Mouse (Mus musculus) lung, postnatal 0 days (tissue): ENCODE measurements around the gene Slc2a3. TPM values are rescaled to one million over a fixed set of nuclear protein-coding genes. Genes with fewer than 3 reads are reported as not detected.

Experiments used
- ATAC-seq: fragments of 200-750 bp; cut with Nextera tagmentation; 2 replicates; pipeline ENCODE4 v1.8.0; 2017; ENCODE audit warnings: moderate library complexity
- DNase-seq: peaks from one replicate; pipeline ENCODE4 v3.0.0-alpha.2; 2016; ENCODE audit warnings: low spot score
- H3K27ac ChIP-seq: fragments of 300-500 bp; sonication (generic); 2 replicates; pipeline ENCODE4 v1.5.1; 2014; ENCODE audit warnings: antibody characterized with exemption, mild to moderate bottlenecking, low read length, mixed read lengths
- H3K27me3 ChIP-seq: fragments of 300-500 bp; sonication (generic); replicated peaks from 2 replicates; pipeline ENCODE4 v1.6.1; 2014; ENCODE audit warnings: low read length, mixed read lengths; ENCODE audit not compliant: insufficient read depth
- H3K36me3 ChIP-seq: fragments of 300-500 bp; sonication (generic); 2 replicates; pipeline ENCODE4 v1.6.1; 2014; ENCODE audit warnings: low read length, mixed read lengths; ENCODE audit not compliant: insufficient read depth
- H3K4me1 ChIP-seq: fragments of 300-500 bp; sonication (generic); 2 replicates; pipeline ENCODE4 v1.6.1; 2014; ENCODE audit warnings: antibody characterized with exemption, low read depth, low read length, mixed read lengths; ENCODE audit not compliant: insufficient read depth
- H3K4me2 ChIP-seq: fragments of 300-500 bp; sonication (generic); replicated peaks from 2 replicates; pipeline ENCODE4 v1.6.1; 2014; ENCODE audit warnings: low read depth, mild to moderate bottlenecking, low read length, moderate library complexity, mixed read lengths
- H3K4me3 ChIP-seq: fragments of 300-500 bp; sonication (generic); 2 replicates; pipeline ENCODE4 v1.5.1; 2014; ENCODE audit warnings: low read depth, low read length
- H3K9ac ChIP-seq: fragments of 300-500 bp; sonication (generic); replicated peaks from 2 replicates; pipeline ENCODE4 v1.6.1; 2014; ENCODE audit warnings: low read depth, mild to moderate bottlenecking
- H3K9me3 ChIP-seq: fragments of 300-500 bp; sonication (generic); 2 replicates; pipeline ENCODE4 v1.6.1; 2016; ENCODE audit warnings: low read length, mixed read lengths
- CTCF ChIP-seq: IDR thresholded peaks from 2 replicates; pipeline ENCODE4 v1.5.1; 2016; ENCODE audit warnings: antibody characterized with exemption, mild to moderate bottlenecking
- EP300 ChIP-seq: IDR thresholded peaks from 2 replicates; pipeline ENCODE4 v1.6.1; 2016; ENCODE audit warnings: antibody characterized with exemption, mild to moderate bottlenecking, control low read depth
- WGBS: fragments of 180-500 bp; shearing (Covaris S2); extraction: QIAGEN DNeasy Blood & Tissue Kit; methylation state at CpG from one replicate; pipeline ENCODE4 v1.1.7; 2014; 5-methylcytosine and 5-hydroxymethylcytosine counted together
- polyA plus RNA-seq: library from polyadenylated mRNA; unstranded; fragments of >200 nt; fragmentation: Nextera tagmentation; extraction: Ambion mirVana; gene quantifications from 2 replicates; pipeline ENCODE4 v1.2.1, GENCODE M21; 2015

Gene Slc2a3
- polyA plus RNA-seq, 1 experiment from 2014 or later: 3.8 TPM

DNA sequence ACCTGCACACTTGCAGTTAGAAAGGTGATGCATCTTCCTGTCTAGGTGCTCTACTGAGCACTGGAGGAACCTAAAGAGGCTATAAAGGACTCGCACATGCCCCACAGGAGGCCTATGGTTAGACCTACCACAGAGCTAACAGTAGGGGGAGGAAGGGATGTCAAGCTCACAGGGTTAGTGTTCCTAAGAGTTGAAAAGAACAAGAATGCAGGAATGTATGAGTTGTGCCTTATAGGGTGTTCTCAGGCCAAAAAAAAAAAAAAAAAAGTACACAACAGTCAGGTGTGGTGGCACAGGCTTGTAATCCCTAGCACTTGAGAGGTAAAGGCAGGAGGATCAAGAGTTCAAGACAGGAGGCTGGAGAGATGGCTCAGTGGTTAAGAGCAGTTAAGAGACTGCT, 21.5 kb downstream of the Slc2a3 start:
- TF ChIP-seq CTCF (no peak), EP300 (no peak)
- DNase-seq (no peak), ATAC-seq (no peak)
- H3K4me3 ChIP-seq: no peak overlapping the region
- no peak overlapping the region for H3K9ac ChIP-seq
- H3K27ac ChIP-seq: no peak overlapping the region
- H3K9me3 ChIP-seq: no peaks in the 10 kb centered on the region
- WGBS: 50% methylated on average over 1 of the region's 1 CpGs
- no peak overlapping the region for H3K4me2 ChIP-seq
- no peaks in the 10 kb centered on the region for H3K4me1 ChIP-seq
- no peaks in the 10 kb centered on the region for H3K36me3 ChIP-seq
- H3K27me3 ChIP-seq: no peaks in the 10 kb centered on the region

DNA sequence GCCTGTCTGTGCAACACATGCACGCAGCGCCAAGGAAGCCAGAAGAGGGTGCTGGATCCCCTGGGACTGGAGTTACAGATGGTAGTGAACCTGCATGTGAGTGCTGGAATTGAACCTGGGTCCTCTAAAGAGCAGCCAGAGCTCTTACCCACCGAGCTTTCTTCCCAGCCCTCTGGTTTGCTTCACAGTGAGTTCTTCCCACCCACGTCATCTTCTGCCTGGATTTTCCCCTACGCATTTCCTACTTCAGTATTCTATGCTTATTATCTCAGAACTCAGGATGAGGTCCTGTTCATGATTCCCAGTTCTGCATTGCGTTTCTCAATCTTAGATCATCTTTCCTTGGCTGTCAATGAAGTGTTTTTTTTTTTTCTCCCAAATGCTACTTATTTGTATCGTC, 25.4 kb downstream of the Slc2a3 start:
- no peak for TF ChIP-seq EP300
- no peak for TF ChIP-seq CTCF
- no peak overlapping the region for H3K9ac ChIP-seq
- H3K4me2 ChIP-seq: no peak overlapping the region
- H3K4me1 ChIP-seq: no peaks in the 10 kb centered on the region
- no peaks in the 10 kb centered on the region for H3K36me3 ChIP-seq
- 80% methylated on average over 7 of the region's 7 CpGs for WGBS
- no peak for ATAC-seq
- H3K27me3 ChIP-seq: no peaks in the 10 kb centered on the region
- no peaks in the 10 kb centered on the region for H3K9me3 ChIP-seq
- H3K4me3 ChIP-seq: no peak overlapping the region
- H3K27ac ChIP-seq: no peak overlapping the region
- no peak for DNase-seq

DNA sequence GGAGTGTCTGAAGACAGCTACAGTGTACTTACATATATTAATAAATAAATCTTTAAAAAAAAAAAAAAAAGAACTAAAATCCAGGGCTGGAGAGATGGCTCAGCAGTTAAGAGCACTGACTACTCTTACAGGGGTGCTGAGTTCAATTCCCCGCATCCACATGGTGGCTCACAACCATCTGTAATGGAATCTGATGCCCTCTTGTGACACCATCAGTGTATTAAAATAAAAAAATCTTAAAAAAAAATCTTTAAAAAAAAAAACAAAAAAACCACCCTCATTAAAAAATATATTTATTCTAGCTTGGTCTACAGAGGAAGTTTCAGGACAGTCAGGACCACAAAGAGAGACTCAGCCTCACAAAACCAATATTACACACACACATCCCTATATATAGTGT, 27.1 kb downstream of the Slc2a3 start:
- no peak for TF ChIP-seq CTCF
- H3K27ac ChIP-seq: no peak overlapping the region
- WGBS: 92% methylated on average over 1 of the region's 1 CpGs
- no peak overlapping the region for H3K4me3 ChIP-seq
- H3K27me3 ChIP-seq: no peaks in the 10 kb centered on the region
- H3K9ac ChIP-seq: no peak overlapping the region
- no peaks in the 10 kb centered on the region for H3K36me3 ChIP-seq
- no peak for ATAC-seq
- DNase-seq: no peak
- no peak overlapping the region for H3K4me2 ChIP-seq
- no peaks in the 10 kb centered on the region for H3K4me1 ChIP-seq
- H3K9me3 ChIP-seq: no peaks in the 10 kb centered on the region

DNA sequence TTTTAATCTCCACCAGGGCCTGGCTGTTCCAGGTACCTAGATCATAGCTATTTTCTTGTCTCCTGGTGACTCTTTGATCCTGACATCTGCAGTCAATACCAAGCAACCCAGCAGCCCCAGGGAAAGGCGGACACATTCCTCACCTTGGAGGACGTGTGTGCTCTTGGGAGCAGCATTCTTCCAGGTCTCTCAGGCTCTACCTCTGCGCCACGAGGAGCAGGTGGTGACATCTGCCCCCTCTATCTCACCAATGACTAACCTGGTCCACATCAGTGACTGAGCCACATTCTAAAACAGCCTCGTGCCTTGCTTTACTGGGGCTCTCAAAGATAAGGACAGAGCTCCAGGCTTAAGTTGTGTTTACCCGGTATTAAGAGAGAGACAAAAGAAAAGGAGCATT, 28.7 kb downstream of the Slc2a3 start:
- DNase-seq: no peak
- ATAC-seq: peak; percentile 52
- no peak for TF ChIP-seq EP300
- TF ChIP-seq CTCF: no peak
- Histone ChIP-seq H3K9me3 (no peaks in the 10 kb centered on the region), H3K27ac (no peak overlapping the region), H3K4me2 (no peak overlapping the region), H3K27me3 (no peaks in the 10 kb centered on the region), H3K9ac (no peak overlapping the region), H3K4me3 (no peak overlapping the region), H3K4me1 (no peaks in the 10 kb centered on the region), H3K36me3 (no peaks in the 10 kb centered on the region)
- 40% methylated on average over 6 of the region's 6 CpGs for WGBS

DNA sequence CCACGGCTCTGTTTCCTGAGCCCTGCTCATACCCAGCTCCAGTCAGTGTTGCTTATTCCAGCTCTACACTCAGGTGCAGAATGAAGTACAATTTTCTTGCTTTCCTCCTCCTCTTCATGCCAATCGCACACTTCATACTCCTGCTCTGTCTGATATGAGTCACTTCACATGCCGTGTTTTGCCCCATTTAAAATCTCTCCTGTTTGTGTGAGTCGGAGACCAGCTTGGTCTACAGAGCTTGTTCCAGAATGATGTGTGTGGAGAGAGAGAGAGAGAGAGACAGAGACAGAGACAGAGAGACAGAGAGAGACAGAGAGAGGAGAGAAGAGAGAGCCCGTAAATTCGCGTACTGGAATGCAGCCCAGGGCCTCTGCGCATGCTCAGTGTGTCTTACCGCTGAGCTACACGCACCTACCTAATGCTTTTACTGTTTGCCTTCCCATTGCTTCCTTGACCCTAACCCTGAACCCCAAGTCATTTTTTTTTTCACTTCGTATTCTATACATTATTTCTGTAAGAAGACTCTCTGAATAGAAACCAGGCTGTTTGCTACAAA, 30.6 kb downstream of the Slc2a3 start:
- no peaks in the 10 kb centered on the region for H3K9me3 ChIP-seq
- H3K27ac ChIP-seq: no peak overlapping the region
- no peaks in the 10 kb centered on the region for H3K27me3 ChIP-seq
- H3K4me2 ChIP-seq: no peak overlapping the region
- H3K9ac ChIP-seq: no peak overlapping the region
- no peak for ATAC-seq
- no peaks in the 10 kb centered on the region for H3K36me3 ChIP-seq
- H3K4me1 ChIP-seq: no peaks in the 10 kb centered on the region
- no peak for DNase-seq
- 72% methylated on average over 11 of the region's 11 CpGs for WGBS
- no peak overlapping the region for H3K4me3 ChIP-seq
- TF ChIP-seq CTCF (no peak), EP300 (no peak)

DNA sequence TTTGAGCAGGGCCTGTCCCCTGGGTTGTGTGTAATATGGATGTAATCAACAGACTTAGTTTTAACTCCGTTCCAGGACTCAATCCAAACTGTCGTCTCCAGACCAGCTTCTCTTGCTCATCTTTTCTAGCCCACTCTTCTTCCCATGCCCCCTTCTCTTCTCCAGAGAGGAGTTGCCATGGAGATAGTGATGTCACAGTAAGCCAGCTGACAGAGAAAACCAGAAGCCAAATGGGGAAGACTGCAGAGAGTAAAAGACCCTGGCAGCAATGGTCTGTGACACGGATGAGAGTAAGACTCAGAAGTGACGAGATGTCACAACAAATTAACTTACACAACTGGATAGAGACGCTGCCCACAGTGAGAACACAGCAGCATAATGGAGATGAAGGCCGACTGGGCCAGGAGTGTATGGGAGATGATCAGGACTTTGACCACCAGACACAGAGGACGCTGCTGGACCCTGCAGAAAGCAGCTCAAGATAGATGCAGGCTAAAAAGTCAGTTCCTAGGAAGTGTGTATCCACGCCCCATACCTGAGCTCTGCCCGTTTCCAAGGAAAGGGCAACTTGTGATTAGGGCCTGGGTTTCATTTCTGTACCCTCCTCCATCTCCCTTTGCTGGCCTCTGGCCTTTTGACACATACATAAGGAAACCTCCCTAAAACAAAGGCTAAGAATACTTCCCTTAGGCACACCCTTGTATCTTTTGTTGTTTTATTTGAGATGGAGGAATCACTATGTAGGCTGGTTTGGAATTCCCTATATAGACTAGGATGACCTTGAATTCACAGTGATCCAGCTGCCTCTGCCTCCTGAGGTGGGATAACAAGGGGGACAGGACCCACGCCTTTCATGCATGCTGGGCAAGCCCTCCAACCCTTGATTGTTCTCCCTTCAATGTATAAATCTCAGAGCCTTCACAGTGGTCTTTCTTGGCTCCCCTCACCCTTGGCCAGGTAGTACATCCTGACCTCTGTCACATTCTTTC, 31.4 kb downstream of the Slc2a3 start:
- H3K36me3 ChIP-seq: no peaks in the 10 kb centered on the region
- ATAC-seq (no peak), DNase-seq (no peak)
- no peaks in the 10 kb centered on the region for H3K27me3 ChIP-seq
- H3K27ac ChIP-seq: no peak overlapping the region
- H3K4me3 ChIP-seq: no peak overlapping the region
- TF ChIP-seq CTCF: no peak
- TF ChIP-seq EP300: no peak
- H3K4me2 ChIP-seq: no peak overlapping the region
- H3K4me1 ChIP-seq: peaks cover 1% of the 10 kb centered on the region; the same call in 1 of the 2 replicates
- 62% methylated on average over 10 of the region's 10 CpGs for WGBS
- H3K9ac ChIP-seq: no peak overlapping the region
- H3K9me3 ChIP-seq: no peaks in the 10 kb centered on the region
